Mouse (Mus musculus): ENCODE results near the gene Cend1. TPM values are rescaled to one million over a fixed set of nuclear protein-coding genes. Genes with fewer than 3 reads are reported as not detected.

Gene Cend1
- polyA plus RNA-seq, 2 experiments = not detected

DNA sequence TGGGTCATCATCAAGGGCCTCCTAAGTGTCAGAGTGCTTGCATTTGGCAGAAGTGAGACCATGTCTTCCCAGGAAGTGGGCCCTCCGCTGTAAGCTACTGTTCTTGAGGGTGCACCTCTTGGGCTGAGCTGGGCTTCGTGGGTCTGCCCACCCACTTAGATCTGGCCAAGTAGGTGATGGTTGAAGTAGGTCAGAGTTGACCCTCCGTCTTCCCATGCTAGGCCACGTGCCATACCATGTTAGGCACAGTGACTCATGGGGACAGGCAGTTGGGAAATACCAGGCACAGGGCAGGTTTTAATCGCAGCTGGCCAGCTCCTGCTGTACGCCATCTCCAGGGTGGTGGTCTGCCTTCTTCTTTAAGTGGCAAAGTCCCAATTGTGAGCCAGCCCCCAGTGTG lies 27.4 kb upstream of the Cend1 start:
- Histone ChIP-seq H3K27me3 (ENCODE audit: control insufficient read depth, insufficient read depth, low read length) (peaks cover 16% of the 10 kb centered on the region), H3K4me1 (replicated peaks; ENCODE audit: control insufficient read depth in 2 of 2, insufficient read depth in 2 of 2, low read length in 1 of 2) (peaks cover 7 to 16% of the 10 kb centered on the region in 2 experiments), H3K27ac (no peak overlapping the region), H3K4me3 (ENCODE audit: insufficient read depth in 1 of 2, low read depth in 2 of 2, low read length in 2 of 2) (no peak overlapping the region), H3K4me2 (ENCODE audit: low read depth) (no peak overlapping the region), H3K36me3 (replicated peaks; ENCODE audit: control insufficient read depth, insufficient read depth, low read depth) (peaks cover 4% of the 10 kb centered on the region; the same call in 1 of the 2 replicates), H3K9me3 (ENCODE audit: control insufficient read depth, low read length) (no peaks in the 10 kb centered on the region), H3K9ac (replicated peaks) (no peak overlapping the region)
- DNase-seq (ENCODE audit: low read depth in 3 of 3, low spot score in 3 of 3) (no peak), ATAC-seq (ENCODE audit: insufficient read depth) (no peak)
- no peak for TF ChIP-seq CTCF (IDR thresholded peaks at IDR 0.05; ENCODE audit: low read depth)
- no peak for TF ChIP-seq EP300 (IDR thresholded peaks at IDR 0.05; ENCODE audit: low read depth)
- WGBS (ENCODE audit: insufficient replicate concordance) = 78% methylated on average over 6 of the region's 6 CpGs

DNA sequence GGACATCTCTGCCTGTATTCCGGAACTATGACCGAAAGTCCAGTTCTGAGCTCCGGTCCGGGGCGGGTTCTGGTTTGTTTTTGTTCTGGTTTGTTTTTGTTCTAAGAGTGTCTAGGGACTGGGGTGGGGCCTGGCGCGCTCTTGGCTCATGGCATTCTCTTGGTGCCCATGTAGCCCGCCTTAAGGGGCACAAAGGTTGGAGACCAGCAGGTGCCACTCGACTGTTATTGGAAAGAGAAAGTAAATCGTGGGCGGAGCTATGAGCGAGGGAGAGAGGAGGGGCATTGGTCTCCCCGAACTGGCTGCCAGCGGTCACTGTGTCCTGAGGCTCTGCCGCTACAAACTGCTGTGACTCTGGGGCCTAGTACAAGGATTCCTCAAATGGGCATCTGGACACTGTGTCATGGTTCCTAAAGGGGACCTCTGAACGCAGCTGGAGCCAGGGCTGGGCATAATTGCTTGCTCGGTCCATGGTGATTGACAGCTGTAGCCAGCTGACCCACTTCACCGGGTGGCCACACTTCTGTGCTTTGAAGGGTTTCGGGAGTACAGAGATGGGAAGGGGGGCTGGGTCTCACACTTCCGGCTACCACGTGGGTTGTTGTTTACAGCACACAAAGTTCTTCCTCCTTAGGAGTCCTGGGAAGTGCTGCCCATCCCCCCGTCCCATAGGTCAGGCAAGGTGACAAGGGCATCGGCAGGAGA lies 26.5 kb upstream of the Cend1 start:
- Histone ChIP-seq H3K4me2 (ENCODE audit: low read depth) (peak overlapping the region; percentile 85), H3K36me3 (replicated peaks; ENCODE audit: control insufficient read depth, insufficient read depth, low read depth) (peaks cover 14% of the 10 kb centered on the region), H3K27me3 (ENCODE audit: control insufficient read depth, insufficient read depth, low read length) (peaks cover 7% of the 10 kb centered on the region), H3K9ac (replicated peaks) (peak overlapping the region; percentile 61), H3K9me3 (ENCODE audit: control insufficient read depth, low read length) (no peaks in the 10 kb centered on the region), H3K4me1 (replicated peaks; ENCODE audit: control insufficient read depth in 2 of 2, insufficient read depth in 2 of 2, low read length in 1 of 2) (peaks cover 7 to 17% of the 10 kb centered on the region in 2 experiments), H3K27ac (peak overlapping the region; percentile 54), H3K4me3 (ENCODE audit: insufficient read depth in 1 of 2, low read depth in 2 of 2, low read length in 2 of 2) (peak overlapping the region; percentile 69 to 88)
- 2% methylated on average over 23 of the region's 23 CpGs for WGBS (ENCODE audit: insufficient replicate concordance)
- TF ChIP-seq EP300 (IDR thresholded peaks at IDR 0.05; ENCODE audit: low read depth) (no peak), CTCF (IDR thresholded peaks at IDR 0.05; ENCODE audit: low read depth) (no peak; the same call in 1 of the 2 replicates)
- peak; percentile 28 for ATAC-seq (ENCODE audit: insufficient read depth)
- DNase-seq (ENCODE audit: low read depth in 3 of 3, low spot score in 3 of 3) = peak in 1 of 3 experiments; percentile 66

GRCm38 (mm10) chr7:141454967-141455551 lies 25.8 kb upstream of the Cend1 start, which contains the start of gene Pnpla2:
TSS of gene Pnpla2 (plus strand) at chr7:141455198.
- DNase-seq (ENCODE audit: low read depth in 3 of 3, low spot score in 3 of 3) (peak; percentile 85 to 86 (median 85)), ATAC-seq (ENCODE audit: insufficient read depth) (peak; percentile 88)
- Histone ChIP-seq H3K9ac (replicated peaks) (peak within 1 kb of the TSS; percentile 61), H3K4me2 (ENCODE audit: low read depth) (peak within 1 kb of the TSS; percentile 85), H3K36me3 (replicated peaks; ENCODE audit: control insufficient read depth, insufficient read depth, low read depth) (peaks cover 21% of the 10 kb centered on the region), H3K27me3 (ENCODE audit: control insufficient read depth, insufficient read depth, low read length) (no peaks in the 10 kb centered on the region; the same call in none of the 2 replicates), H3K27ac (peak within 1 kb of the TSS; percentile 54), H3K4me3 (ENCODE audit: insufficient read depth in 1 of 2, low read depth in 2 of 2, low read length in 2 of 2) (peak within 1 kb of the TSS; percentile 69 to 88), H3K9me3 (ENCODE audit: control insufficient read depth, low read length) (no peaks in the 10 kb centered on the region), H3K4me1 (replicated peaks; ENCODE audit: control insufficient read depth in 2 of 2, insufficient read depth in 2 of 2, low read length in 1 of 2) (peaks cover 7 to 19% of the 10 kb centered on the region in 2 experiments)
- WGBS (ENCODE audit: insufficient replicate concordance) = under 1% methylated on average over 45 of the region's 45 CpGs
- TF ChIP-seq EP300 (IDR thresholded peaks at IDR 0.05; ENCODE audit: low read depth) (no peak), CTCF (IDR thresholded peaks at IDR 0.05; ENCODE audit: low read depth) (peak; percentile 28)

- DNase-seq (ENCODE audit: low read depth in 3 of 3, low spot score in 3 of 3) (no peak), ATAC-seq (ENCODE audit: insufficient read depth) (no peak)
- Histone ChIP-seq H3K4me3 (ENCODE audit: insufficient read depth in 1 of 2, low read depth in 2 of 2, low read length in 2 of 2) (no peak overlapping the region), H3K9ac (replicated peaks) (no peak overlapping the region), H3K27ac (no peak overlapping the region), H3K4me1 (replicated peaks; ENCODE audit: control insufficient read depth in 2 of 2, insufficient read depth in 2 of 2, low read length in 1 of 2) (peaks cover 9 to 28% of the 10 kb centered on the region in 2 experiments), H3K9me3 (ENCODE audit: control insufficient read depth, low read length) (no peaks in the 10 kb centered on the region), H3K36me3 (replicated peaks; ENCODE audit: control insufficient read depth, insufficient read depth, low read depth) (peaks cover 35% of the 10 kb centered on the region), H3K4me2 (ENCODE audit: low read depth) (no peak overlapping the region), H3K27me3 (ENCODE audit: control insufficient read depth, insufficient read depth, low read length) (no peaks in the 10 kb centered on the region)
- WGBS (ENCODE audit: insufficient replicate concordance) = 65% methylated on average over 2 of the region's 2 CpGs
- no peak for TF ChIP-seq EP300 (IDR thresholded peaks at IDR 0.05; ENCODE audit: low read depth)
- no peak for TF ChIP-seq CTCF (IDR thresholded peaks at IDR 0.05; ENCODE audit: low read depth)
Observed at GRCm38 (mm10) chr7:141453636-141454035, 24.3 kb upstream of the Cend1 start.

DNA sequence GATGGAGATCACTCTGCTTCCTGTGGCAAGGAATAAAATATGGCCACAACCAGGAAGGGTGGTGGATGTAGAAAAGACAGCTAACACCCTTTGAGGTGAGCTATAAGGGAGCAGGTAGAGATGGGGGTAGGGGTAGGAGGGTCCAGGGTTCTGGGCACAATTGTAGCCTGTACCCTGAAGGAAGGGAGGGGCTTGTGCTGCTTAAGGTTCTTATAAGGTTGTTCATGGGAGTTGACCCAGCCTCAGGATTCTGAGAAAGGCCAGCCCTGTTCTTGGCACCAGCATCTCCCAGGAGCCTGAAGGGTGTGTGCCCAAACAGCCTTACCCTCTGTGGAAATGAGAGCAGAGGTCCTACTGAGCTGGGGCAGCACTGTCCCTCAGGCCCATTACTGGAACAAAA lies 22.6 kb upstream of the Cend1 start:
- H3K9ac ChIP-seq (replicated peaks) = no peak overlapping the region; the same call in 1 of the 2 replicates
- TF ChIP-seq CTCF (IDR thresholded peaks at IDR 0.05; ENCODE audit: low read depth) = no peak
- no peak for DNase-seq (ENCODE audit: low read depth in 3 of 3, low spot score in 3 of 3)

More for the DNA sequence above, 22.6 kb upstream of the Cend1 start:
- no peaks in the 10 kb centered on the region for H3K27me3 ChIP-seq (ENCODE audit: control insufficient read depth, insufficient read depth, low read length)
- H3K27ac ChIP-seq = no peak overlapping the region; the same call in 1 of the 2 replicates
- H3K4me3 ChIP-seq (ENCODE audit: insufficient read depth in 1 of 2, low read depth in 2 of 2, low read length in 2 of 2) = no peak overlapping the region
- H3K4me1 ChIP-seq (replicated peaks; ENCODE audit: control insufficient read depth in 2 of 2, insufficient read depth in 2 of 2, low read length in 1 of 2) = peaks cover 15 to 31% of the 10 kb centered on the region in 2 experiments
- ATAC-seq (ENCODE audit: insufficient read depth) = no peak
- H3K4me2 ChIP-seq (ENCODE audit: low read depth) = no peak overlapping the region
- no peaks in the 10 kb centered on the region for H3K9me3 ChIP-seq (ENCODE audit: control insufficient read depth, low read length)
- H3K36me3 ChIP-seq (replicated peaks; ENCODE audit: control insufficient read depth, insufficient read depth, low read depth) = peaks cover 40% of the 10 kb centered on the region
